Mouse (Mus musculus) spleen, adult 2 months (tissue): ENCODE measurements around the gene Srsf3.
A peak's percentile ranks its signal among the peaks of the same experiment; 100 is the strongest.

Experiments
- CTCF ChIP-seq: fragments of 200-500 bp; IDR thresholded peaks from 2 replicates; pipeline ENCODE4 v1.5.1; 2011; ENCODE audit warnings: mild to moderate bottlenecking, inconsistent platforms; ENCODE audit not compliant: insufficient read depth, insufficient read length, insufficient replicate concordance; ENCODE audit errors: extremely low read depth
- POLR2A ChIP-seq: fragments of 200-500 bp; IDR thresholded peaks from 2 replicates; pipeline ENCODE4 v1.6.1; 2011; ENCODE audit warnings: low read depth, low read length, inconsistent platforms

DNA sequence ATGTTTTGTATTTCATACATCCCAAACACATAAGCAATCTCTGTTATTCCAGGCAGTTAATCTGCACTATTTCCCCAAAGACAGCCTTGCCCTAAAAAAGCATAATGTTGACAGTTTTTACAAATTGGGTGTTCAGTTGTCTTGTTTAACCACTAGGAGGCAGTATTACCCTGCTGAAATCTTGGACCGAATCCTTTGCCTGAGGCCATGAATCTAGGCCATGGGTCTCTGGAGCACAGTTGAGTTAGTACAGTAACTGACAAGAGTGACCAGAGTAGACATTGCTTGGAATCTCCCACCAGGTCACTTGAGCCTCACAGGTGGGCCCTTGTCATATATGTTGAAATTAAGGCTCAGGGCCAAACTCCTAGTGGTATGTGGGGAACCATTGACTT lies 12.5 kb downstream of the Srsf3 start:
- no peak for TF ChIP-seq POLR2A
- TF ChIP-seq CTCF, result peak; percentile 15; the same call in 1 of the 2 replicates
